Mouse (Mus musculus) stomach, postnatal 0 days (tissue): Measurements from ENCODE around the gene Prkcb. TPM values are rescaled to one million over a fixed set of nuclear protein-coding genes. Genes with fewer than 3 reads are reported as not detected.

Source experiments
- ATAC-seq: fragments of 200-750 bp; cut with Nextera tagmentation; 2 replicates; pipeline ENCODE4 v1.8.0; 2017; ENCODE audit not compliant: low FRiP score, low TSS enrichment
- DNase-seq: peaks from one replicate; pipeline ENCODE4 v3.0.0-alpha.2; 2016; ENCODE audit warnings: low spot score
- H3K27ac ChIP-seq: fragments of 300-500 bp; sonication (generic); replicated peaks from 2 replicates; pipeline ENCODE4 v1.5.1; 2014; ENCODE audit warnings: mild to moderate bottlenecking, control low read depth
- H3K27me3 ChIP-seq: fragments of 300-500 bp; sonication (generic); 2 replicates; pipeline ENCODE4 v1.6.1; 2014; ENCODE audit warnings: low read length; ENCODE audit not compliant: control insufficient read depth, insufficient read depth
- H3K36me3 ChIP-seq: fragments of 300-500 bp; sonication (generic); 2 replicates; pipeline ENCODE4 v1.6.1; 2014; ENCODE audit warnings: low read length, mixed read lengths; ENCODE audit not compliant: control insufficient read depth, insufficient read depth
- H3K4me1 ChIP-seq: fragments of 300-500 bp; sonication (generic); replicated peaks from 2 replicates; pipeline ENCODE4 v1.6.1; 2014; ENCODE audit warnings: antibody characterized with exemption; ENCODE audit not compliant: control insufficient read depth, insufficient read depth
- H3K4me2 ChIP-seq: fragments of 300-500 bp; sonication (generic); replicated peaks from 2 replicates; pipeline ENCODE4 v1.6.1; 2014; ENCODE audit warnings: low read depth, mild to moderate bottlenecking, control low read depth, moderate library complexity
- H3K4me3 ChIP-seq: fragments of 300-500 bp; sonication (generic); 2 replicates; pipeline ENCODE4 v1.5.1; 2014; ENCODE audit warnings: low read depth, low read length, control low read depth
- H3K9ac ChIP-seq: fragments of 300-500 bp; sonication (generic); 2 replicates; pipeline ENCODE4 v1.6.1; 2014; ENCODE audit warnings: mild to moderate bottlenecking, low read length, control low read depth, mixed read lengths
- H3K9me3 ChIP-seq: fragments of 300-500 bp; sonication (generic); 2 replicates; pipeline ENCODE4 v1.6.1; 2016; ENCODE audit warnings: low read length; ENCODE audit not compliant: control insufficient read depth
- CTCF ChIP-seq: IDR thresholded peaks from 2 replicates; pipeline ENCODE4 v1.5.1; 2016; ENCODE audit warnings: antibody characterized with exemption, low read depth, mild to moderate bottlenecking, moderate library complexity
- EP300 ChIP-seq: optimal IDR thresholded peaks from 2 replicates; pipeline ENCODE3; 2016; ENCODE audit warnings: antibody characterized with exemption
- whole genome bisulfite sequencing: fragments of 180-500 bp; shearing (Covaris S2); extraction: QIAGEN DNeasy Blood & Tissue Kit; methylation state at CpG from one replicate; pipeline ENCODE4 v1.1.7; 2014; 5-methylcytosine and 5-hydroxymethylcytosine counted together
- polyA plus RNA-seq: library from polyadenylated mRNA; unstranded; fragments of >200 nt; fragmentation: Nextera tagmentation; extraction: Ambion mirVana; gene quantifications from 2 replicates; pipeline ENCODE4 v1.2.1, GENCODE M21; 2015

Gene Prkcb
- polyA plus RNA-seq, 1 experiment from 2014 or later = 7.9 TPM

DNA sequence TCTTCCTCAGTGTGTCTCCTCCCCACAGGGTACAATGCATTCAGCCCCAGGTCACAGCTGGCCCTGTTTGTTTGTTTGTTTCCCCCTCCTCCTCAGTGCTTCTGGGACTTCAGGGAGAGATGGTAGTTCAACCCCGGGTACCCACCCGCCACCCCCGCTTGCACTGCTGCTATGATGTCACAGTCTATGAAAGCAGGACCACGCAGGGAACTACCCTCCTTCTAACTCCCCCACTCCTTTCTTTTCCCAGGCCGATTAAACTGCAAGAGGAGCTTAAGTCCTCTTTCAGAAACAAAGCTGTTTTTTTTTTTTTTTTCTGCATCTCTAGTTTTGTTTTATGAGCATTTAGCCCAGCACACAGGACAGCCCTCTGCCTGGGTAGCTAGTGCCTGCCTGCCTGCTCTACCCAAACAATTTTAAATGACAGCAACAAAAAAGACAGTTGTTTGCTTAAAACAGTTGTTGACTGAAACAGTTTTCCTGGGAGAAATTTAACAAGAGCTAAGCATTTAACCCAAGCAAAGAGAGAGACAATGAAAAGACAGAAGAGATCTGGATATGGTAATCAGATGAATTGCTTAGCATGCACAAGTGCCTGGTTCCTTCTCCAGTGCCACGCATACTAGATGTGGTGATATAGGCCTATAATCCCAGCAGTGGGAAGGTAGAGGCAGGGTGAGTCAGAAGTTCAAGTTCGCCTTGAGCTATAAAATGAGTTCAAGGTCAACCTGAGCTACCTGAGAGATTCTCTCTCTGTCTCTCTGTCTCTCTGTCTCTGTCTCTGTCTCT is 232.5 kb downstream of the Prkcb start:
- no peak overlapping the region for H3K4me3 ChIP-seq
- TF ChIP-seq CTCF = no peak
- no peak for TF ChIP-seq EP300
- H3K9ac ChIP-seq = no peak overlapping the region
- no peaks in the 10 kb centered on the region for H3K36me3 ChIP-seq
- 49% methylated on average over 7 of the region's 7 CpGs for WGBS
- ATAC-seq (no peak), DNase-seq (no peak)
- no peaks in the 10 kb centered on the region for H3K27me3 ChIP-seq
- no peaks in the 10 kb centered on the region for H3K4me1 ChIP-seq
- no peak overlapping the region for H3K27ac ChIP-seq
- no peak overlapping the region for H3K4me2 ChIP-seq
- H3K9me3 ChIP-seq = no peaks in the 10 kb centered on the region

DNA sequence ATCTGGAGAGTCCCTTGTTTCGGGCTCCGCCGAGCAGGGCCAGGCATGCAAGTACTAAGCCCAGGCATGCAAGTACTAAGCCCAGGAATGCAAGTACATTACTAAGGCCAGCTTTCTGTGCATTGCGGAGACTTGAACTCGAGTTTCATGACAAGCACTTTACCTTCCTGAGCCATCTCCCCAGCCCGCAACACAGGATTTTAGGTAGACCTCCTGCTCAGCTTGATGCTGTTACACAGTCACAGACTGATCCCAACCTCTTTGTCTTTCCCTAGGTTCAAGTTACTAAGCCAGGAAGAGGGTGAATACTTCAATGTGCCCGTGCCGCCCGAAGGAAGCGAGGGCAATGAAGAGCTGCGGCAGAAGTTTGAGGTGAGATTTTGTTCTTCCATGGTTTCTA is 239.7 kb downstream of the Prkcb start:
- H3K9ac ChIP-seq = no peak overlapping the region
- WGBS = 91% methylated on average over 11 of the region's 11 CpGs
- H3K4me2 ChIP-seq = no peak overlapping the region
- H3K4me3 ChIP-seq = no peak overlapping the region
- H3K9me3 ChIP-seq = no peaks in the 10 kb centered on the region
- no peaks in the 10 kb centered on the region for H3K4me1 ChIP-seq
- no peaks in the 10 kb centered on the region for H3K36me3 ChIP-seq
- H3K27ac ChIP-seq = no peak overlapping the region
- ATAC-seq (no peak), DNase-seq (no peak)
- TF ChIP-seq EP300 (no peak), CTCF (no peak)
- no peaks in the 10 kb centered on the region for H3K27me3 ChIP-seq

GRCm38 (mm10) chr7:122528646-122529045 is 240.1 kb downstream of the Prkcb start:
- Histone ChIP-seq H3K9me3 (no peaks in the 10 kb centered on the region), H3K4me1 (no peaks in the 10 kb centered on the region), H3K27ac (no peak overlapping the region), H3K4me2 (no peak overlapping the region), H3K9ac (no peak overlapping the region), H3K27me3 (no peaks in the 10 kb centered on the region), H3K4me3 (no peak overlapping the region), H3K36me3 (no peaks in the 10 kb centered on the region)
- 90% methylated on average over 5 of the region's 5 CpGs for WGBS
- no peak for TF ChIP-seq CTCF
- no peak for TF ChIP-seq EP300
- no peak for DNase-seq
- no peak for ATAC-seq

- Histone ChIP-seq H3K36me3 (no peaks in the 10 kb centered on the region), H3K9me3 (no peaks in the 10 kb centered on the region), H3K4me1 (no peaks in the 10 kb centered on the region), H3K4me3 (no peak overlapping the region), H3K27me3 (no peaks in the 10 kb centered on the region), H3K4me2 (no peak overlapping the region), H3K27ac (no peak overlapping the region), H3K9ac (no peak overlapping the region)
- no peak for ATAC-seq
- TF ChIP-seq EP300 = no peak
- no peak for TF ChIP-seq CTCF
- no peak for DNase-seq
- WGBS = 83% methylated on average over 9 of the region's 9 CpGs
Measured at GRCm38 (mm10) chr7:122533566-122534360, 245.2 kb downstream of the Prkcb start.

- H3K9ac ChIP-seq = no peak overlapping the region
- no peak overlapping the region for H3K4me2 ChIP-seq
- no peaks in the 10 kb centered on the region for H3K36me3 ChIP-seq
- H3K4me3 ChIP-seq = no peak overlapping the region
- ATAC-seq (no peak), DNase-seq (no peak)
- no peak for TF ChIP-seq CTCF
- TF ChIP-seq EP300 = no peak
- no peaks in the 10 kb centered on the region for H3K27me3 ChIP-seq
- H3K4me1 ChIP-seq = no peaks in the 10 kb centered on the region
- WGBS = 84% methylated on average over 3 of the region's 3 CpGs
- H3K9me3 ChIP-seq = no peaks in the 10 kb centered on the region
- no peak overlapping the region for H3K27ac ChIP-seq
Measured at GRCm38 (mm10) chr7:122544616-122545015, 256.1 kb downstream of the Prkcb start.

DNA sequence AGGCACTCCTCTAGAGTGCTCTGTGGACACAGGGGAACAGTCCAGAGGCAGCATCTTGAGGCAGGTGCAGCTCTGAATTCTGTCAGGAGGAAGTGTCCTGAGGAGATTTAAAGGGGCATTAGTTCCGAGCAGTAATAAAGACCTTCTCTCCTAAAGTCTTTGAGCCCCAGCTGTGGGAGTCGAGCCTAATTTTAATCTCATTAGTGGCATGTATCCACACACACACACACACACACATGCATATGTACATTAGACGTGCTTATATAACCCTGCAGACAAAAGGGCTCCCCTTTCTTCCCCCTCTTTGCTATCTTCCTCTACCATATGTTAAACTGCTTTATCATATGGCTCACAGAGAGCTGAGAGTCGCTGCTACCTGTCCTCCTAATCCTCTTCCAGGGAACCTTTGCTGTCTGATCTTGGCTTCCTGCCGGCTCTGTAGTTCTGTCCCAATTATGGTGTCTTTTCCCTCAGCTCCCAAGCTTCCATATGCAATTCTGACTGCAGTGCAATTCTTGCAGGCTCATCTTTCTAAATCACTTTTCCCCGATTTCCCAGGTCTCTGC is 268.1 kb downstream of the Prkcb start:
- ATAC-seq (no peak), DNase-seq (no peak)
- H3K36me3 ChIP-seq = no peaks in the 10 kb centered on the region
- 58% methylated on average over 6 of the region's 6 CpGs for WGBS
- TF ChIP-seq CTCF = no peak
- TF ChIP-seq EP300 = no peak
- H3K27me3 ChIP-seq = no peaks in the 10 kb centered on the region
- H3K27ac ChIP-seq = no peak overlapping the region
- no peaks in the 10 kb centered on the region for H3K4me1 ChIP-seq
- no peaks in the 10 kb centered on the region for H3K9me3 ChIP-seq
- no peak overlapping the region for H3K4me2 ChIP-seq
- H3K9ac ChIP-seq = no peak overlapping the region
- H3K4me3 ChIP-seq = no peak overlapping the region
